Mouse (Mus musculus) heart, embryonic 15.5 days (tissue): Measurements from ENCODE around the gene Supt3. TPM values are rescaled to one million over a fixed set of nuclear protein-coding genes. Genes with fewer than 3 reads are reported as not detected.

Experiments
- ATAC-seq: fragments of 200-750 bp; cut with Nextera tagmentation; replicated peaks from 2 replicates; pipeline ENCODE4 v1.8.0; 2017; ENCODE audit warnings: low read depth, moderate TSS enrichment; ENCODE audit not compliant: insufficient number of reproducible peaks, insufficient read depth, low FRiP score
- H3K27ac ChIP-seq: fragments of 300-500 bp; sonication (generic); 2 replicates; pipeline ENCODE4 v1.5.1; 2015; ENCODE audit warnings: mild to moderate bottlenecking, inconsistent platforms
- H3K27me3 ChIP-seq: fragments of 300-500 bp; sonication (generic); 2 replicates; pipeline ENCODE4 v1.6.1; 2015; ENCODE audit warnings: inconsistent platforms
- H3K36me3 ChIP-seq: fragments of 300-500 bp; sonication (generic); 2 replicates; pipeline ENCODE4 v1.6.1; 2015; ENCODE audit warnings: mild to moderate bottlenecking, inconsistent platforms
- H3K4me1 ChIP-seq: fragments of 300-500 bp; sonication (generic); replicated peaks from 2 replicates; pipeline ENCODE4 v1.6.1; 2015; ENCODE audit warnings: inconsistent platforms
- H3K4me2 ChIP-seq: fragments of 300-500 bp; sonication (generic); 2 replicates; pipeline ENCODE4 v1.6.1; 2015; ENCODE audit warnings: inconsistent platforms, mild to moderate bottlenecking, moderate library complexity
- H3K4me3 ChIP-seq: fragments of 300-500 bp; sonication (generic); 2 replicates; pipeline ENCODE4 v1.5.1; 2015; ENCODE audit warnings: mild to moderate bottlenecking, inconsistent platforms
- H3K9ac ChIP-seq: fragments of 300-500 bp; sonication (generic); 2 replicates; pipeline ENCODE4 v1.6.1; 2015; ENCODE audit warnings: mild to moderate bottlenecking, inconsistent platforms
- H3K9me3 ChIP-seq: fragments of 300-500 bp; sonication (generic); replicated peaks from 2 replicates; pipeline ENCODE4 v1.6.1; 2016; ENCODE audit warnings: inconsistent platforms
- WGBS: fragments of 180-500 bp; shearing (Covaris S2); methylation state at CpG from one replicate; pipeline ENCODE4 v1.1.7; 2015; ENCODE audit warnings: mixed read lengths; 5-methylcytosine and 5-hydroxymethylcytosine counted together
- polyA plus RNA-seq: library from polyadenylated mRNA; unstranded; fragments of >200 nt; fragmentation: Nextera tagmentation; extraction: Ambion mirVana; gene quantifications from 2 replicates; pipeline ENCODE4 v1.2.1, GENCODE M21; 2015

Gene Supt3
- polyA plus RNA-seq, 1 experiment from 2014 or later, result 20.7 TPM

DNA sequence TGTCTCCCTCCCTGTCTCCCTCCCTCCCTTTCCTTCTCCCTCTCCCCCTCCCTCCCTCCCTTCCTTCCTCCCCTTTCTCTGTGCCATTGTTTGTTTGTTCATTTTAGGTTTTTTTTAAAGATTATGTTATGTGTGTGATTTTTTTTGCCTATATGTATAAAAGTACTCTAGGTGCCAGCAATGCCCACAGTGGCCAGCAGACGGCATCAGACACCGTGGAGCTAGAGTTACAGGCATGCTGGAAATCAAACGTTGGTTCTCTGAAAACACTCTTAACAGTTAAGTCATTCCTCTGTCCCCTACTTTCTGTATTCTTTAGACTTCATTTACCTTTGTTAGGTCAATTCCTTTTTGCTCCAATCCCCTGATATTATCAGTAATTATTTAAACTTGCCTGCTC, 33.2 kb upstream of the Supt3 start:
- H3K4me3 ChIP-seq, result no peak overlapping the region
- H3K27me3 ChIP-seq, result peaks cover 17% of the 10 kb centered on the region
- H3K4me1 ChIP-seq, result no peaks in the 10 kb centered on the region
- no peak overlapping the region for H3K4me2 ChIP-seq
- H3K27ac ChIP-seq, result no peak overlapping the region
- no peaks in the 10 kb centered on the region for H3K9me3 ChIP-seq
- WGBS, result 55% methylated on average over 3 of the region's 3 CpGs
- H3K36me3 ChIP-seq, result no peaks in the 10 kb centered on the region
- H3K9ac ChIP-seq, result no peak overlapping the region
- no peak for ATAC-seq

DNA sequence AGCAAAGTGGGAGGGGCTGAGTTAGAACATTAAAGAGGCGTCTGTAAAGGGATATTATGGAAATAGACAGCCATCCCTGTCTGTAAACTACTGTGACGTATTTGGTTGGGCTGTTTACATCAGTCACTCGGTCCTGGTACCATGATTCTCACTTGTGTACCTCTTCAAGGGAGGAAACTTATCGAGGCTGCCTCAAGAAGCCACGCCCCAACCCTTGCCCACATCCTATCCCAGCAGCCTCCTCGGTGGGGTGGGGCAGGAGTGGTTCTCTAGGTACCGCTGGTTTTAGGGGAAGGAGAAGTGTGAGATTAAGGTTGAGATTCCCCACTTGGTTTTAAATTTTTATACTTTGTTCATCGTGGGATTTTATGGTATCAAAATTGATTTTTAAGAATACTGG, 31.6 kb upstream of the Supt3 start:
- H3K4me2 ChIP-seq, result no peak overlapping the region
- H3K27ac ChIP-seq, result no peak overlapping the region
- 80% methylated on average over 8 of the region's 8 CpGs for WGBS
- H3K9ac ChIP-seq, result no peak overlapping the region
- no peaks in the 10 kb centered on the region for H3K36me3 ChIP-seq
- no peak for ATAC-seq
- no peak overlapping the region for H3K4me3 ChIP-seq
- no peaks in the 10 kb centered on the region for H3K9me3 ChIP-seq
- H3K27me3 ChIP-seq, result peaks cover 6% of the 10 kb centered on the region
- no peaks in the 10 kb centered on the region for H3K4me1 ChIP-seq

DNA sequence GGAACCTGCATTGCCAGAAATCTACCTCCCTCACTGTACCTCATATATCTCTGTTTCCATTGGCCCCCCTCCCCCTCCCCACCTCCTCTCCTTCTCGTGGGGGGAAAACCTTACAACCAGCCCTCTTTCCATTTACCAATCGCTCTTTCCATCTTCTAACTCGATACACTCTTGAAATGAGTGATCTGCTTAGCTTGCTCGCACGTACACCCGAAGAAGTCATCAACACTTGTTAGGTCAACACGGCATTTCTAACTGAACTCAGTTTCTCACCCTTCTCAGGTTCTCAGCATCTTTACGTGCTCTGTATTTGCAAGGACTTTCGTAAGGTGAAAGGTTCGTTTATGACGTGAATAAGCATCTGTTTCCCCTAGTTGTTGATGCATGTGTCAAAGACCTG, 10.6 kb upstream of the Supt3 start:
- no peak for ATAC-seq
- no peak overlapping the region for H3K27ac ChIP-seq
- no peaks in the 10 kb centered on the region for H3K36me3 ChIP-seq
- no peak overlapping the region for H3K4me3 ChIP-seq
- no peaks in the 10 kb centered on the region for H3K4me1 ChIP-seq
- H3K9me3 ChIP-seq, result no peaks in the 10 kb centered on the region
- no peak overlapping the region for H3K4me2 ChIP-seq
- 82% methylated on average over 11 of the region's 11 CpGs for WGBS
- no peaks in the 10 kb centered on the region for H3K27me3 ChIP-seq
- no peak overlapping the region for H3K9ac ChIP-seq

DNA sequence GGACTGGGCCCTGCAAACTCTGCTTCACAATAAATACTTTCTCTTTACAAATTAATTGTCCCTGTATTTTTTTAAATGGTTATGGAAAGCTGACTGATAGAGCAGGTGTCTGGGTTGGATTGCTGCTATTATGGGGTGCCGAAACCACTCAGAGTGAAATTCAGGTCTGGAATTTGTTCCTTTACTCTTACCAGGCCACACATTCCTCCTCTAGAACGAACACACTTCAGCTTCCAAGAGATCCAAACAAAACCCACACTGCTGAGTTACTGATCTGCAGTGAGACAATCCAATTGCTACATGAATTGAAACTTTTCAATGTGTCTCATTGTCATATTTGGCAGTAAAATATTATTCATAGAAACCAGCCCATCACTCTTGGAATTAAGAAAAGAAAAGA, 10.0 kb upstream of the Supt3 start:
- no peaks in the 10 kb centered on the region for H3K4me1 ChIP-seq
- no peaks in the 10 kb centered on the region for H3K9me3 ChIP-seq
- no peaks in the 10 kb centered on the region for H3K36me3 ChIP-seq
- no peak for ATAC-seq
- WGBS, result 54% methylated on average over 2 of the region's 2 CpGs
- no peak overlapping the region for H3K4me3 ChIP-seq
- H3K27me3 ChIP-seq, result no peaks in the 10 kb centered on the region
- no peak overlapping the region for H3K9ac ChIP-seq
- H3K4me2 ChIP-seq, result no peak overlapping the region
- no peak overlapping the region for H3K27ac ChIP-seq

DNA sequence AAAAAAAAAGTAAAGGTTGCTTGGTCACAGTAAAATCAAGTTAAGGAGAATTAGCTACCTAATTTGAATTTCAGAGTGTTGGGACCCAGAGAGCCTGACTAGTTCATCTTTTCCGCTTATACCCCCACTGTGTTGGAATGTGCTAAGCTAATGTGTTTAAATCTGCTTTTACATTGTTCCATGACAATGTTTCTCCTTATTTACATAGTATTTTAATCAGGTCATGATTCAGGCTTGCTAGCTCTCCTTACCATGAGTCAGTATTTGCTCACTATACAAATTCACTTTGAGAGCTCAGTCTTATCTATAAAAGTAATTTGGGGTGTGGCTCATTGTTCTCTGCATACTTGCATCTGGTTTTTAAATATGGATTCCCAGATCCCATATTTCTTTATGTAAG, 9.6 kb upstream of the Supt3 start:
- no peak overlapping the region for H3K27ac ChIP-seq
- H3K4me1 ChIP-seq, result no peaks in the 10 kb centered on the region
- H3K9ac ChIP-seq, result no peak overlapping the region
- no peak for ATAC-seq
- H3K27me3 ChIP-seq, result no peaks in the 10 kb centered on the region
- H3K36me3 ChIP-seq, result no peaks in the 10 kb centered on the region
- H3K9me3 ChIP-seq, result no peaks in the 10 kb centered on the region
- WGBS, result 84% methylated on average over 1 of the region's 1 CpGs
- H3K4me2 ChIP-seq, result no peak overlapping the region
- no peak overlapping the region for H3K4me3 ChIP-seq

DNA sequence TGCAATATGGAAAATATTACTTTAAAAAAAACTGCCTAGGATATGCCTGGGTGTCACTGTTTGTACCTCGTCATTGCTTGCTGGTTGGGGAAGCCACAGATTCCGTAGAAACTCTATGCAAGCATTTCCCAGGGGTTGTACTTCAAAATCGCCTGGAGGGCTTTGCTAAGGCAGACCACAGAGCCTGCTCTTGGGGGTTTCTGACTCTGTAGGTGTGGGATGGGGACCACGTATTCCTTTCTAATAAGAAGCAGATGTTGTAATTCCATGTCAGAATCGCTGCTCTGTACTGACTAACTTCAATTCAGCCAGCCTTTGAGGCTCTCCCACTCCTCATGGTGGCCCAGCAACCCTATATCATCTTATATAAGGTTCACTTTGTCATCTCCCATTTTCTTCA, 8.4 kb upstream of the Supt3 start:
- no peak for ATAC-seq
- WGBS, result 56% methylated on average over 5 of the region's 5 CpGs
- H3K36me3 ChIP-seq, result no peaks in the 10 kb centered on the region

DNA sequence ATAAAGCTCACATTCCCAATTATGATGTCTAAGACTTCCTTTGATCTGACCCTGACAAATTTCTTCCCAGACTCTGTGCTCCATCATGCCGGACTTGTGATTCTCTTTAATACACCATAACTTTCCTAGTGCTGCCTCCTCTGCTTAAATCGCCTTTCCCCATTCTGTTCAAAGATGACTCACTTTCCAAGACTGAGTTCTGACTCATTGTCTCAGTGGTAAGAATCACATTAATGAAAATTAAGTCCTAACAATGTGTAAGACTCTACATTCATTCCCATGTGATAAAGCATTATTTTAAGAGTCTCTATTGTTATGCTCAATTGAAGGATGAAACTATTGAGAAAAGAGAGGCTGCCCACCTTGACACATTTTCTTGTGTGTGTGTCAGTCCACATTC, 6.1 kb upstream of the Supt3 start:
- Histone ChIP-seq H3K36me3 (no peaks in the 10 kb centered on the region), H3K4me2 (no peak overlapping the region), H3K27ac (no peak overlapping the region), H3K27me3 (no peaks in the 10 kb centered on the region), H3K9me3 (no peaks in the 10 kb centered on the region), H3K9ac (no peak overlapping the region), H3K4me3 (no peak overlapping the region), H3K4me1 (no peaks in the 10 kb centered on the region)
- 84% methylated on average over 2 of the region's 2 CpGs for WGBS
- ATAC-seq, result no peak

More for the DNA sequence above, 8.4 kb upstream of the Supt3 start:
- Histone ChIP-seq H3K4me2 (no peak overlapping the region), H3K9ac (no peak overlapping the region), H3K4me1 (no peaks in the 10 kb centered on the region), H3K9me3 (no peaks in the 10 kb centered on the region), H3K4me3 (no peak overlapping the region), H3K27ac (no peak overlapping the region), H3K27me3 (no peaks in the 10 kb centered on the region)

DNA sequence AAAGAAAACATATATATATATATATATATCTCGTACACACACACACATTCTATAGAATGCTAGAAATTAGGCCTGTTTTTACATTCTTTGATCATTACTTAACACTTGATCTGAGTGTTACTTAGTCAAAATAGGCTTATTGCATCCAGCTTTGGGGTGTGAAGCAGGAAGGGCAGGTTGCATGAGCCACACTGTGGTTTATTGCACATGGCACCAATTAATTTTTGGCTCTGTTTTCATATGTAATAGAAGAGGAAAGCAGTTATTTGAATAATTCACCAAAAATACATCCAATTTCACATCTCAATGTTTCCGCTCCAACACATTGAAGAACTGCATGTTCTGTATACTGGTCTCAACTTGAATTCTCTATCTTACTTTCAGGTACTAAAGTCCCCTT, 4.4 kb upstream of the Supt3 start:
- 84% methylated on average over 2 of the region's 2 CpGs for WGBS
- ATAC-seq, result no peak

DNA sequence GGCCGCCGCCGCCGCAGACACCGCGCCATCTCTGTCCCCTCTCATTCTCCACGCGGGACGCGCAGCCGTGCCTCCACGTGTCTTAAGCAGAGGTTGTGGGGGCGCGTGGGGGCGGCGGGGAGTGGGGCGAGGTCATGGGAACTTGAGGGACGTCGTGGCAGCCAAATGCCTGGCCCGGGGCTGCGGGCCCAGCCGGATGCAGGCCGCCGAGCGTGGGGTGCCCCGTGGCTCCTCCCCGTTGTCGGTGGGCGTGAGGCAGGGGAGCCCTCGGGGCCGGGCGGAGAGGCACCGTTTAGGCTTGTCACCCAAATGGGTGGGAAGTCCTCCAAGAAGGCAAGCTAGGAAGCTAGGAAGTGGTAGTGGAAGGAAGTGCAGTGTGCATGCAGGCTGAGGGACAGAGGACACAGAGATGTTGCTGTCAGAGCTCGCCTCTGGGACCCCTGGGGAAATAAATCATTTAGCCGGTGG, 419 bp downstream of the Supt3 start:
- Histone ChIP-seq H3K36me3 (no peaks in the 10 kb centered on the region), H3K27ac (peak overlapping the region; percentile 91), H3K27me3 (no peaks in the 10 kb centered on the region), H3K4me1 (peaks cover 3% of the 10 kb centered on the region; the same call in 1 of the 2 replicates), H3K4me2 (peak overlapping the region; percentile 87), H3K4me3 (peak overlapping the region; percentile 86), H3K9ac (peak overlapping the region; percentile 93), H3K9me3 (no peaks in the 10 kb centered on the region)
- peak; percentile 76 for ATAC-seq
- under 1% methylated on average over 35 of the region's 35 CpGs for WGBS

More for the DNA sequence above, 4.4 kb upstream of the Supt3 start:
- Histone ChIP-seq H3K9me3 (no peaks in the 10 kb centered on the region), H3K27me3 (no peaks in the 10 kb centered on the region), H3K9ac (no peak overlapping the region), H3K4me2 (no peak overlapping the region), H3K27ac (no peak overlapping the region), H3K36me3 (no peaks in the 10 kb centered on the region), H3K4me1 (no peaks in the 10 kb centered on the region), H3K4me3 (no peak overlapping the region)

DNA sequence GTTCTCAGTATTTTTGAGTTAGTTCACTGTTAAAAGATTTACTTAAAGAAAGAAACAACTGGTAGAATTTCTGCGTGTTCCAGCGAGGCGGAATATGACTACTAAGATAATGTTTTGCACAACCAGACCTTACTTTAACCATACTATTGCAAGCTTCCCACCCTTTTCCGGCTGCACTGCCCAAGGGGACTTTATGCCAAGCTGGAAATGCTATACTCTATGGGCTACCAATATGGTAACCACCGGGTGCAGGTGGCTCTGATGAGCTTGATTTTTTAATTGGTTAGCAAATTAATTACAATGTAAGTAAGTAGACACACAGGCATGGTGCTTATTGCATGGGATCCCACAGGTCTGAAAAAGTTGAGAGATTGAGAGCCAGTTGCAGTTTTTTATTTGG, 1.2 kb downstream of the Supt3 start:
- no peak overlapping the region for H3K9ac ChIP-seq

DNA sequence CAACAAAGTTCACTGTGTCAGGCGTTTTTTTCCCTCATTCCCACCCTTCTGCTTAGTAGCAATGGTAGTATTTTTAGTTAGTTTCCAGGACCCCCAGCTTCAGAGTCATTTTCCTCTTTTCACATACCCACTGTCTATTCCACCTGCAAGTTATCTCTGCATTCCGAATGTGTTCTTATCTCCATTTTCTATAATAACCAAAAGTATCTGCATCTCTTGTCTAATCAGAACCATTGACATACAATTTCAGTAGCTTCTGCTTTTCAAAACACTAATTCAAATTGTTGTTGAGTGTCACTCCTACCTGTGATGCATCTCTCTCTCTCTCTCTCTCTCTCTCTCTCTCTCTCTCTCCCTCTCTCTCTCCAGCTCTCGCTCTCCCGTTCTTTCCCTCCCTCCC, 3.4 kb downstream of the Supt3 start:
- no peaks in the 10 kb centered on the region for H3K27me3 ChIP-seq
- H3K4me2 ChIP-seq, result no peak overlapping the region
- WGBS, result 48% methylated on average over 4 of the region's 4 CpGs
- no peaks in the 10 kb centered on the region for H3K36me3 ChIP-seq
- ATAC-seq, result no peak
- H3K4me1 ChIP-seq, result peaks cover 3% of the 10 kb centered on the region; the same call in 1 of the 2 replicates
- H3K27ac ChIP-seq, result no peak overlapping the region
- H3K9me3 ChIP-seq, result no peaks in the 10 kb centered on the region
- H3K9ac ChIP-seq, result no peak overlapping the region
- no peak overlapping the region for H3K4me3 ChIP-seq

More for the DNA sequence above, 1.2 kb downstream of the Supt3 start:
- peak overlapping the region; percentile 87 for H3K4me2 ChIP-seq
- H3K4me3 ChIP-seq, result peak overlapping the region; percentile 86
- ATAC-seq, result no peak
- 70% methylated on average over 5 of the region's 5 CpGs for WGBS
- H3K27me3 ChIP-seq, result no peaks in the 10 kb centered on the region
- H3K4me1 ChIP-seq, result peaks cover 3% of the 10 kb centered on the region; the same call in 1 of the 2 replicates
- no peaks in the 10 kb centered on the region for H3K9me3 ChIP-seq
- H3K27ac ChIP-seq, result no peak overlapping the region
- H3K36me3 ChIP-seq, result no peaks in the 10 kb centered on the region

DNA sequence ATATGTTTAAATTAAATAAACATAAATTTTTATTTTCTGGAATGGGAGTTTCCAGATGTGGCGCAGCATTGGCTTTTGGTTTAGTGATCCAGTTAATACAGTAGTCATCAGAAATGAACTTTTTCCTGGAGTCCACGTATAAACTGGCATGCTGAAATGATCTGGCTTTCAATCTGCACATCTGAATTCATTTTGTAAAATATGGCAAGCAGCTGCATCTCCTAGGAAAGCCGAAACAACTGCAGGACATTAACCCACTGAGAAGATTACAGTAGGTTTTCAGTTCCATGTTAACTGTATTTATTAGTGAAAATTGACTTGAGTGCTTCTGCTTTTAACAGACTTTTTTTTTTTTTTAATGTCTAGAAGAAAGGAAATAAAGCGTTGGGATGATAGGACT, 5.4 kb downstream of the Supt3 start:
- H3K9me3 ChIP-seq, result no peaks in the 10 kb centered on the region
- no peak overlapping the region for H3K4me3 ChIP-seq
- H3K27me3 ChIP-seq, result no peaks in the 10 kb centered on the region
- H3K4me2 ChIP-seq, result no peak overlapping the region
- no peak for ATAC-seq
- 89% methylated on average over 4 of the region's 4 CpGs for WGBS
- no peaks in the 10 kb centered on the region for H3K36me3 ChIP-seq
- H3K4me1 ChIP-seq, result peaks cover 3% of the 10 kb centered on the region; the same call in 1 of the 2 replicates
- H3K9ac ChIP-seq, result no peak overlapping the region
- H3K27ac ChIP-seq, result no peak overlapping the region
